Mouse (Mus musculus) lung, postnatal 14 days (tissue): ENCODE measurements at regions not wholly inside any gene's neighbourhood (a gene's known extent, or its start where the extent isn't known, plus 50 kb on each side); places are given as distances from the start of the nearest gene placed in this dataset.
A peak's percentile ranks its signal among the peaks of the same experiment; 100 is the strongest.

Source experiments
- DNase-seq: peaks from one replicate; pipeline ENCODE4 v3.0.0; 2021

- DNase-seq, result no peak
Measured at GRCm38 (mm10) chr4:131508154-131508553, 329.9 kb downstream of the Ptpru start.

- DNase-seq, result no peak
Measured at GRCm38 (mm10) chr4:131511586-131511985, 326.5 kb downstream of the Ptpru start.

GRCm38 (mm10) chr4:131512768-131513167 lies 325.3 kb downstream of the Ptpru start:
- DNase-seq, result no peak

GRCm38 (mm10) chr4:131520636-131521306 lies 317.3 kb downstream of the Ptpru start:
- no peak for DNase-seq

- DNase-seq, result no peak
Measured at GRCm38 (mm10) chr4:131521307-131521651, 316.8 kb downstream of the Ptpru start.

GRCm38 (mm10) chr4:131525236-131525635 lies 312.9 kb downstream of the Ptpru start:
- DNase-seq, result no peak

- no peak for DNase-seq
Measured at GRCm38 (mm10) chr4:131530491-131530890, 307.6 kb downstream of the Ptpru start.

- no peak for DNase-seq
Measured at GRCm38 (mm10) chr4:131531003-131531402, 307.1 kb downstream of the Ptpru start.

GRCm38 (mm10) chr4:131534831-131535230 lies 303.3 kb downstream of the Ptpru start:
- DNase-seq, result no peak

- no peak for DNase-seq
Measured at GRCm38 (mm10) chr4:131538237-131538636, 299.9 kb downstream of the Ptpru start.

GRCm38 (mm10) chr4:131546422-131547200 lies 291.5 kb downstream of the Ptpru start:
- DNase-seq, result no peak

GRCm38 (mm10) chr4:131549581-131549980 lies 288.5 kb downstream of the Ptpru start:
- no peak for DNase-seq

GRCm38 (mm10) chr4:131558513-131558912 lies 279.6 kb downstream of the Ptpru start:
- no peak for DNase-seq

GRCm38 (mm10) chr4:131563851-131564250 lies 274.2 kb downstream of the Ptpru start:
- DNase-seq, result no peak

- DNase-seq, result no peak
Measured at GRCm38 (mm10) chr4:131565203-131565602, 272.9 kb downstream of the Ptpru start.

GRCm38 (mm10) chr4:131567241-131567640 lies 270.8 kb downstream of the Ptpru start:
- no peak for DNase-seq

GRCm38 (mm10) chr4:131569156-131569555 lies 268.9 kb downstream of the Ptpru start:
- no peak for DNase-seq

- DNase-seq, result no peak
Measured at GRCm38 (mm10) chr4:131577571-131577970, 260.5 kb downstream of the Ptpru start.

GRCm38 (mm10) chr4:131585946-131586345 lies 252.1 kb downstream of the Ptpru start:
- DNase-seq, result no peak

- no peak for DNase-seq
Measured at GRCm38 (mm10) chr4:131587536-131587935, 250.6 kb downstream of the Ptpru start.

- DNase-seq, result no peak
Measured at GRCm38 (mm10) chr4:131590136-131590535, 248.0 kb downstream of the Ptpru start.

- no peak for DNase-seq
Measured at GRCm38 (mm10) chr4:131591456-131591855, 246.6 kb downstream of the Ptpru start.

- no peak for DNase-seq
Measured at GRCm38 (mm10) chr4:131597996-131598395, 240.1 kb downstream of the Ptpru start.

GRCm38 (mm10) chr4:131614434-131614833 lies 223.7 kb downstream of the Ptpru start:
- no peak for DNase-seq

GRCm38 (mm10) chr4:131615587-131615986 lies 222.5 kb downstream of the Ptpru start:
- DNase-seq, result peak; percentile 4
